Mouse (Mus musculus): ENCODE data around the gene Eif3k. TPM values are rescaled to one million over a fixed set of nuclear protein-coding genes. Genes with fewer than 3 reads are reported as not detected.
"Not testable (repeated sequence)": the region's sequence is repeated elsewhere in the genome, so short reads cannot be mapped to it uniquely, and the experiment has no call there.

Gene Eif3k
- total RNA-seq, 4 experiments from 2014 or later, result 152 to 167 (median 158) TPM

GRCm38 (mm10) chr7:28985207-28985606, 3.5 kb upstream of the Eif3k start:
- no peak for DNase-seq (ENCODE audit: low spot score)

GRCm38 (mm10) chr7:28984452-28984851, 2.8 kb upstream of the Eif3k start:
- no peak for DNase-seq (ENCODE audit: low spot score)

DNA sequence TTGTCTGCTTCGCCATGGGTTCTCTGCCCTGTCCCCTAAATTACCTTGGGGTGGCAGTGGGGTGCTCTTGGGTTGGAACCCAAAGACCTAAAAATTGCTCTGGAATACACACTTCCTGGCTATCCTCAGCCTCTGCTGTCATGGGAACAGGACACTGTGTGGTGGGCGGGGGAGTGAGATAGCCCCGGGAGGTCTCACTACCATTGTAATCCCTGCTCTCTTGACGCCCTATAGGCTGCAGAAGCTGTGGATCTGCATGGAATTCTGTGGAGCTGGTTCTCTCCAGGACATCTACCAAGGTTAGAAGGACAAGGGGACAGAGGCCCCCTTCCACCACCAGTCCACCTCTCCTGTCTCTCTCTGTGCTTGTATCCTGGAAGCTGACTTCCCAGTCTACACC, 2.2 kb upstream of the Eif3k start:
- no peak for DNase-seq (ENCODE audit: low spot score)

- DNase-seq (ENCODE audit: low spot score), result no peak
Observed at GRCm38 (mm10) chr7:28983141-28983564, 1.5 kb upstream of the Eif3k start.

DNA sequence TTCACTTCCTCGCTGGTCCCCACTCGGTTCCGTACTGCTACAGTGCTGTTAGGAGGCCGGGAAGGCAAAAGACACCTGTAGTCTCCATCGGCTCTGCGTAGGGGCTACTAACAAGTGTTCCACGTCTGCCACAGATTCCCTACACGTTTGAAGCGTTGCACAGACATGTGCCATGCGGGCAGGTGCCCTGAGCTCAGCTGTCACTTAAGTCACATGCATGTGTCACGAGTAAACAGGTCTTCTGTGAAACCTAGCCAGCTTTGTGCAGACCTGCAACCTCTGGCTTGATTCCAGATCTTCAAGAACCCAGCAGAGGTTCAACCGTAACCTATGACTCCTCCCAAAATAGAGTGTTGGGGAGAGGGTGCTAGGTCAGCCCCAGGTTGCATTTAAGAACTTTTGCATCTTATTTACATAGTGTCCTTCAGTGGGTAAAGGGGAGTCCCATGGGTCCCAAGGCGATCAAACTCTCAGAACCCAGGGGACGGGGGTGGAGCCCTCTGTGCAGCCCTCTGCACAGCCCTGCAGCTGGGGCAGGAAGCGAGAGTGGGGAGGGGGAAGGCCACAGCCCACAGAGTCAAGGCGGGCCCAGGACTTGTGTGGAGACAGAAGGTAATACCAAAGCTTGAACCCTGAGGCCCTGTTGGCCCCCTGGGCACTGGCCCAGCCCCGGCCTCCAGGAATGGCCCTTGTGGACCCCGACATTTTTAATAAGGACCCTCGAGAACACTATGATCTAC, 780 bp upstream of the Eif3k start:
- DNase-seq (ENCODE audit: low spot score), result no peak

GRCm38 (mm10) chr7:28977556-28977955, 4.1 kb downstream of the Eif3k start:
- DNase-seq (ENCODE audit: low spot score), result no peak

GRCm38 (mm10) chr7:28973025-28973424, 8.6 kb downstream of the Eif3k start:
- DNase-seq (ENCODE audit: low spot score), result no peak

GRCm38 (mm10) chr7:28972542-28972985, 9.1 kb downstream of the Eif3k start:
- no peak for DNase-seq (ENCODE audit: low spot score)

DNA sequence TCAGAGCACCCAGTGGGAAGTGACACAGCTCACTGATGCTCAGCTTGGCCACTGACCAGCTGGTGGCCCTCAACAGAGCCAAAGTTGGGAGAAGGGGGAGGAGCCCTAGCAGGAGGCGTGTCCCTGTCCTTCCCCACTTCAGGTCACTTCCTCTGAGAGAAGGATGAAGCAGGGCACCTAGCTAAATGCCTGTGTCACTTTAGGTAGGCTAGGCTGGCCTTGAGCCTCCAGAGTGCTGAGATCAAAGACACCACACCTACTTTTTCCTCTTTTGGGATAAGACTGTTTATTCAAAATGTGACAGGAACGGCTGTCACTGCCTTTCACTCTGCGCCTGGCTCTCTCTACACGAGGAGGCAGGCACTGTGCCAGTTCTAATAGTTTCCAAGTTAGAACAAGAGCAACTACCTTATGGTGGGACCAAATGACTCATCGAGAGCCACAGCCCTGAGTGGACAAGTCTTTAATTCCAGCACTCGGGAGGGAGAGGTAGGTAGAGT, 9.8 kb downstream of the Eif3k start:
- DNase-seq (ENCODE audit: low spot score), result no peak

DNA sequence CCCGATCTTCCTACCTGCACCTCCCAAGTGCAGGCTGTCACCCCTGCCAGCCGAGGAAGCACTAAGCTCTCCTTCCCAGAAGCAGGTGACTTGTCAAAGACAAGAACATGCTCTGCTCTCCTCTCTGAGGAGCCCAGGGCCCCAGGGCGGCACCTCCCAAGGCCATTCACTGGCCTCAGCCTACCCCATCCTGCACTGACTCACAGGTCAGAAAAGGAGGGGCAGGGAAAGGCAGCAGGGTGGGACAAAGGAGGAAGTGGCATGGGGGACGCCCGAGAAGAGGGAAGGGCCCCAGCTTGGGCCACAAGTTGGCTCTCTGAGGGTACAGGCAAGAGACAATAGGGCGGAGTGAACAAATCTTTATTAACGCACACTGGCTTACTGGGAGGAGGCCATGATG, 10.6 kb downstream of the Eif3k start:
- DNase-seq (ENCODE audit: low spot score), result no peak

DNA sequence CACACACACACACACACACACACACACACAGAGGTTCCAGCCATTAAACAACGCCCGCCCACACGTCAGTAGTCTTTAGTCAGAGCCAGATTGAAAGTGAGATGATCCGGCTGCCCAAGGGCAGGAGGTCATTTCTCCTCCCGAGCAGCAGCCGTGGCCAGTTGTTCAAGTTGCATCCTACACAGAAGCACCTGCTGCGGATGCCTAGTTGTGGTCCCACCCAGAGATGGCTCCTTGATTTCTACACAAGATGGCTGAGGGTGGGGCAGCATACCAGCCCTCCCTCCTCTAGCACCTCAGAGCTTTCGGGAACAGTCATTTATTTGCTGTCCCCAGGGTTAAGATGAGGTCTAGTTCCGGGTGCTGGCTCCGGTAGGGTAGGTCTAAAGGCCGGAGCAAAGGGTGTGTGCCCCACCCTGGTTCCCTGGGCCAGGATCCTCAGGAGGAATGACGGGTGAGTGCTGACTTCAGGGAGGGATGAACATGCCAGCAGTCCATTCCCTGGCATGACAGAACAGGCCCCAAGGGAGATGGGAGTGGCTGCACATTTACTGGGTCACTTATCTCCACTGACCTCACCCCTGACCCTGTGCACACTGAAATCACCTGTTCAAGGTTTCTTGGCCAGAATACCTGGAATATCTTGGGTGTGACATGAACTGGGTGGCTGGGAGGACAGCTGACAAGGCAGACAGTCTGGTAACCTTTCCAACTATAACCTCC, 11.8 kb downstream of the Eif3k start:
- no peak for DNase-seq (ENCODE audit: low spot score)

DNA sequence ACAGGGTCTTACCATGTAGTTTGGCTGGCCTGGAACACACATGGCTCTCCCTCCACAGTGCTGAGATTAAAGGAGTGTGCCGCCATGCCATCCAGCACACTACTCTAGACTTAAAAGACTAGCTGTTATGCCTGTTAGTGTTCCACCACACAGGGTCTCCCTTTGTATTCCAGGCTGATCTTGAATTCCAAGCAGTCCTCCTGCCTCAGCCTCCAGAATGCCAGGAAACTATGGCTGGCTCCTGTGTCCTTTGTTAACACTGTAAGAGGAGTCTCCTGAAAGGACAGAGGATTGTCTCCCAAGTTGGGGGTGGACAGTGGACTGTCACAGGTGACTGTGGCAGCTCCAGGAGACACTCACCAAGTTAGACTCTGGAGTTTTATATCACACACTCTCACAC, 12.4 kb downstream of the Eif3k start:
- DNase-seq (ENCODE audit: low spot score), result no peak

DNA sequence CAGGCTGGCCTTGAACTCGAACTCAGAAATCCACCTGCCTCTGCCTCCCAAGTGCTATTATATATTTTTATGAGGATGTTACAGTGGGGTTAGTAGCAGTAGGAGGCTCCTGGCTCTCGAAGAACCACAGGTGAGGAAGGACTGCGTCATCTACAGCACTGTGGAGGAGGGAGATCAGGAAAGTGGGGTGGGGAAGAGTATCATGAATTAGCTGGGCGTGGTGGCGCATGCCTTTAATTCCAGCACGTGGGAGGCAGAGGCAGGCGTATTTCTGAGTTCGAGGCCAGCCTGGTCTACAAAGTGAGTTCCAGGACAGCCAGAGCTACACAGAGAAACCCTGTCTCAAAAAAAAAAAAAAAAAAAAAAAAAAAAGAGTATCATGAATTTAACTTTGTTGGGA, 13.5 kb downstream of the Eif3k start:
- DNase-seq (ENCODE audit: low spot score), result not testable (repeated sequence)

- no peak for DNase-seq (ENCODE audit: low spot score)
Observed at GRCm38 (mm10) chr7:28966751-28967505, 14.7 kb downstream of the Eif3k start.

DNA sequence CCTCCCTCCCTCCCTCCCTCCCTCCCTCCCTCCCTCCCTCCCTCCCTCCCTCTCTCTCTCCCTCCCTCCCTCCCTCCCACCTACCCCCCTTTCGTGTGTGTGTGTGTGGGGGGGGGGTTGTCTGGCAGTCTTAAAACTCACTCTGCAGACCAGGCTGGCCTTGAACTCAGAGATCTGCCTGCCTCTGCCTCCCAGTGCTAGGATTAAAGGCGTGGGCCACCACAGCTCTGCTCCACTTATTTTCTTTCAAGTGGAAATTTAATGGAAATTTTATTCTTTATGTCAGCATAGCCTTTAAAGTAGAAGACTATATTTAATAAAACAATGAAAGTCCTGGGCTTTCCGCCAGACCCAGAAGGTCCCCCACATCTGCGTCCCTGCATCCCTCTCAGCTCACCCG, 15.5 kb downstream of the Eif3k start:
- no peak for DNase-seq (ENCODE audit: low spot score)

GRCm38 (mm10) chr7:28965346-28965840, 16.3 kb downstream of the Eif3k start:
- no peak for DNase-seq (ENCODE audit: low spot score)

GRCm38 (mm10) chr7:28963399-28963923, 18.2 kb downstream of the Eif3k start:
- no peak for DNase-seq (ENCODE audit: low spot score)

GRCm38 (mm10) chr7:28961927-28962670, 19.6 kb downstream of the Eif3k start, which contains the start of gene Actn4:
Gene Actn4 (minus strand): TSS chr7:28962340.
- DNase-seq (ENCODE audit: low spot score), result peak; percentile 98

DNA sequence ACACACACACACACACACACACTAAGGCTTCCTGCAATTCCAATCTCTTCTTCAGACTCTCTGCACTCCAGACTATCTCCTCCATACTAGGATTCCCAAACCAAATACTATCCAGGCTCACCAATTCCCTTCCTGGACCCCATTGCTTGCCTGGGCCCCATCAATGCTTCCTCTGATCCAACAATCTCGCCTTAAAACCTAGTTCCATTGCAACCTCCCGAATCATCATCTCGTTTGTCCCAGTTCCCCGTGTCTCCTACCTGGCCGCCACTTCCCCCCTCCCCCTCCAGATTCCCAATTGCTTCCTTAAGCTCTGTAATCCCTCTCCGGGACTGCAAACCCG, 20.1 kb downstream of the Eif3k start:
- no peak for DNase-seq (ENCODE audit: low spot score)

GRCm38 (mm10) chr7:28960354-28961046, 21.2 kb downstream of the Eif3k start:
- DNase-seq (ENCODE audit: low spot score), result no peak
